Mouse (Mus musculus) embryonic facial prominence, embryonic 13.5 days (tissue): Measurements from ENCODE around the gene Cdh12. TPM values are rescaled to one million over a fixed set of nuclear protein-coding genes. Genes with fewer than 3 reads are reported as not detected.
"Not testable (repeated sequence)": the region's sequence is repeated elsewhere in the genome, so short reads cannot be mapped to it uniquely, and the experiment has no call there.

Source experiments
- ATAC-seq: fragments of 200-750 bp; cut with Nextera tagmentation; 2 replicates; pipeline ENCODE4 v1.8.0; 2017; ENCODE audit warnings: low read depth; ENCODE audit not compliant: insufficient number of reproducible peaks, insufficient read depth, low FRiP score, low TSS enrichment
- H3K27ac ChIP-seq: fragments of 300-500 bp; sonication (generic); 2 replicates; pipeline ENCODE4 v1.5.1; 2015; ENCODE audit warnings: moderate library complexity, mild to moderate bottlenecking, inconsistent platforms
- H3K27me3 ChIP-seq: fragments of 300-500 bp; sonication (generic); 2 replicates; pipeline ENCODE4 v1.6.1; 2015; ENCODE audit warnings: mild to moderate bottlenecking, inconsistent platforms
- H3K36me3 ChIP-seq: fragments of 300-500 bp; sonication (generic); 2 replicates; pipeline ENCODE4 v1.6.1; 2015; ENCODE audit warnings: mild to moderate bottlenecking, inconsistent platforms
- H3K4me1 ChIP-seq: fragments of 300-500 bp; sonication (generic); 2 replicates; pipeline ENCODE4 v1.6.1; 2015; ENCODE audit warnings: inconsistent platforms
- H3K4me2 ChIP-seq: fragments of 300-500 bp; sonication (generic); 2 replicates; pipeline ENCODE4 v1.6.1; 2015; ENCODE audit warnings: moderate library complexity, mild to moderate bottlenecking, inconsistent platforms
- H3K4me3 ChIP-seq: fragments of 300-500 bp; sonication (generic); 2 replicates; pipeline ENCODE4 v1.5.1; 2015; ENCODE audit warnings: mild to moderate bottlenecking, inconsistent platforms
- H3K9ac ChIP-seq: fragments of 300-500 bp; sonication (generic); 2 replicates; pipeline ENCODE4 v1.6.1; 2015; ENCODE audit warnings: mild to moderate bottlenecking, inconsistent platforms
- H3K9me3 ChIP-seq: fragments of 300-500 bp; sonication (generic); 2 replicates; pipeline ENCODE4 v1.6.1; 2016; ENCODE audit warnings: inconsistent platforms
- WGBS: fragments of 180-500 bp; shearing (Covaris S2); methylation state at CpG from one replicate; pipeline ENCODE4 v1.1.7; 2015; ENCODE audit warnings: mixed read lengths; 5-methylcytosine and 5-hydroxymethylcytosine counted together
- polyA plus RNA-seq: library from polyadenylated mRNA; unstranded; fragments of >200 nt; fragmentation: Nextera tagmentation; extraction: Ambion mirVana; gene quantifications from 2 replicates; pipeline ENCODE4 v1.2.1, GENCODE M21; 2015

Gene Cdh12
- polyA plus RNA-seq, 1 experiment from 2014 or later, result 0.98 TPM

DNA sequence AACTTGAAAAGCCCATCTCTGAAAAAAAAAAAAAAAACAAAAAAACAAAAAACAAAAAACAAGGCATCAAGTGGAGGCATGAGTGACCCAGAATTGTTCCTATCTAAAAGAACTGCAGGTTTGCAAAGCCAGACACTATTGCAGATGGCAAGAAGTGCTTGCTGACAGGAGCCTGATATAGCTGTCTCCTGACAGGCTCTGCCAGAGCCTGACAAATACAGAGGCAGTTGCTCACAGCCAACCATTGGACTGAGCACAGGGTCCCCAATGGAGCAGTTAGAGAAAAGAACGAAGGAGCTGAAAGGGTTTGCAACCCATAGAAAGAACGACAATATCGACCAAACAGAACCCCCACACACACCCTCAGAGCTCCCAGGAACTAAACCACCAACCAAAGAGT, 156.7 kb downstream of the Cdh12 start:
- not testable (repeated sequence) for H3K4me3 ChIP-seq, H3K36me3 ChIP-seq, H3K9ac ChIP-seq, H3K4me1 ChIP-seq, ATAC-seq, H3K27ac ChIP-seq, H3K4me2 ChIP-seq, H3K27me3 ChIP-seq, H3K9me3 ChIP-seq
- 84% methylated on average over 3 of the region's 3 CpGs for WGBS

DNA sequence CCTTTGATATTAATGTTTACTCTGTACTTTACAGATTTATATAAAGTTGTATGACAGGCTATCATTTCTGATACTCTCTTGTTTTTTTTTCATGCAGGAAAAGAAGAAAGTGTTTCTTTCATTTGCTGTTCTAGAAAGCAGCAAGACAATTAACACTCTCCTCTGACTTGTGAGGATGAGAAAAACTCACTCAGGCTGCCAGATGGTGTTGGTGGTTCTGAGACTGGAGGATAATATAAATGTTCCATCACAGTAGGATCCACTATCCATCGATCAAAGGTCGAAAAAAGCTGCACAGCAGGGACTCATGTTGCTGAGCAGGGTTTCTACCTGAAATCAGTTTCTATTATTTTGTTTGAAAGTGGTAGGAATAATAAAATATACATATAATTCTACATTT, 185.5 kb downstream of the Cdh12 start:
- 76% methylated on average over 2 of the region's 2 CpGs for WGBS
- H3K9me3 ChIP-seq, result no peaks in the 10 kb centered on the region
- H3K9ac ChIP-seq, result no peak overlapping the region
- no peak for ATAC-seq
- no peaks in the 10 kb centered on the region for H3K27me3 ChIP-seq
- no peak overlapping the region for H3K4me2 ChIP-seq
- no peaks in the 10 kb centered on the region for H3K36me3 ChIP-seq
- H3K4me1 ChIP-seq, result no peaks in the 10 kb centered on the region
- no peak overlapping the region for H3K27ac ChIP-seq
- no peak overlapping the region for H3K4me3 ChIP-seq

DNA sequence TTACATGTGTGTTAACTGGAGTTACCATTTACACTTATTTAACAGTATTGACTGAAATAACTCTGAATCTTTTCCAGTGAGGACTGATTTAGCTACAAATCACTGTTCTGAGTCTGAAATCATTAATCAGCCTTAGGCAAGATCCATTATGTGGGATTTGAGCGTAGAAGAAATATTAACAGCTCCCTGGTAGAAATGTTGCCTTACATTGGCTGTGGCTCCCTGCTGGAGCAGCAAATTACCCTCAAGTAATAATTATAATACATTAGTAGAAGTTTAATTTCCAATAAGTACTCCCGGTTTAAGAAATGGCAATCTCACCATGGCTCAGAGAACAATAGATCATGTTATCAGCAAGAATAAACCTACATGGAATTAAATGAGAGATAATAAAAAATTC, 190.1 kb downstream of the Cdh12 start:
- H3K9ac ChIP-seq, result no peak overlapping the region
- no peak overlapping the region for H3K4me3 ChIP-seq
- no peak overlapping the region for H3K4me2 ChIP-seq
- H3K36me3 ChIP-seq, result no peaks in the 10 kb centered on the region
- no peak for ATAC-seq
- H3K27me3 ChIP-seq, result no peaks in the 10 kb centered on the region
- H3K9me3 ChIP-seq, result no peaks in the 10 kb centered on the region
- no peaks in the 10 kb centered on the region for H3K4me1 ChIP-seq
- WGBS, result 77% methylated on average over 2 of the region's 2 CpGs
- no peak overlapping the region for H3K27ac ChIP-seq

DNA sequence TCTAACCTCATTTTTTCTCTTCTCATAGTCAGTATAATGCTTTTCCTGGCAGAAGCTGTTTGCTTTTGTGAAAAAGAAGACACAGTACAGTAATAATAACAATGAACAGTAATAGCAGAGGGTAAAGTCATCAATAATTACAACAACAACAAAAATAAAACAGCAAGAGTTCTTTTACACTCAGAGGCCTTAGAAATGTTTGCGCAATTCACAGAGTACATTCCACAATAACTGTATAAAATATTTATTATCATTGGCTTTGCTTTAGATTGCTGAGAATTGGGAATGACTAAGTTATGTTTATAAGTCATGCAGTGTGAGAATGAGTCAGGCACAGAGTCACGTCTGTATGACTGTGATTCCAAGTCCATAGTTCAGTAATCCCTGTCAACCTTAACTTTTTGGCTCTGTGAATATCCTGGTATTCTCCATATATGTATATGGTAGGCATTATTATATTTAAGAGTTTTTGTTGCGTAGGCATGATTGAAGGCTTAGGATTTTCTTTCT, 193.9 kb downstream of the Cdh12 start:
- no peak for ATAC-seq

DNA sequence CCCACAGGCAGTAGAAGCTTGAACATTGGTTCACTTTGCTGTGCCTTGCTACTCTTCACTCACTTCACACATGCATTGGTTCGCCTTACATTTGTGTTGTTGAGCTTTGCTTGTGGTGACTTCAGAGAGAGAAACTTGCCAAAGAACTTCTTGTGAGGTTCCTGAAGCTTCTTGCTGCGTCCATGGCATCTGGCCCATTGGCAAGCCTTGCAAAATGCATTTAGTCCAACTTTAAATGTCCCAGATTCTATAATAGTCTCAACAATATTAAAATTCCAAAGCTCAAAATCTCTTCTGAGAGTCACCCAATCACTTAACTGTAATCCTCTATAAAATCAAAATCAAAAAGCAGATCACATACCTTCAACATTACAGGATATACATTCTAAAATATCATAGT, 211.2 kb downstream of the Cdh12 start:
- WGBS, result 68% methylated on average over 2 of the region's 2 CpGs
- H3K27me3 ChIP-seq, result no peaks in the 10 kb centered on the region

More for the DNA sequence above, 193.9 kb downstream of the Cdh12 start:
- Histone ChIP-seq H3K9me3 (no peaks in the 10 kb centered on the region), H3K36me3 (no peaks in the 10 kb centered on the region), H3K27ac (no peak overlapping the region), H3K4me3 (no peak overlapping the region), H3K4me1 (no peaks in the 10 kb centered on the region), H3K4me2 (no peak overlapping the region), H3K9ac (no peak overlapping the region), H3K27me3 (no peaks in the 10 kb centered on the region)
- 90% methylated on average over 3 of the region's 3 CpGs for WGBS

DNA sequence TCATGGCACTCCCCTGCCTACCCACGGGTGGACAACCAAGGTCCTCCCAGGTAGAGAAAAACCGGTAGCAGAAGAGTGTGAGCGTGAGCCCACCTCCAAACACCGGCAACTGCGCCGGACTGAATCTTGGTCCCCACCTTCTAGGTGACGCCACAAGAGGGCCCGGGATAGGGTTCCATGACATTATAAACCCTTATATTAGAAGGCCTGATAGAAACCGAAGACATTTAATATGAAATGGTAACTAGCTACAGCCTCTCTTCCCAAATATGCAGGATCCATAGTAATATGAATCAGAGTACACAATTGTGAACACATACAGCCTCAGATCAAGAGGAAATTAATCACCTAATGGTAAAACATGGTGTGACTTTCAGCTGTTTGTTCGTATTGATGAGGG, 217.6 kb downstream of the Cdh12 start, which contains the start of gene Acot10:
Gene Acot10 (minus strand): TSS at position 101 of the 400 bp plus-strand sequence.
- H3K4me1 ChIP-seq, result no peaks in the 10 kb centered on the region
- ATAC-seq, result no peak
- WGBS, result 94% methylated on average over 10 of the region's 10 CpGs
- no peak within 1 kb of the TSS for H3K27ac ChIP-seq
- no peak within 1 kb of the TSS for H3K9ac ChIP-seq
- H3K36me3 ChIP-seq, result no peaks in the 10 kb centered on the region
- no peak within 1 kb of the TSS for H3K4me2 ChIP-seq
- H3K9me3 ChIP-seq, result no peaks in the 10 kb centered on the region
- no peaks in the 10 kb centered on the region for H3K27me3 ChIP-seq
- no peak within 1 kb of the TSS for H3K4me3 ChIP-seq

More for the DNA sequence above, 211.2 kb downstream of the Cdh12 start:
- ATAC-seq, result no peak
- Histone ChIP-seq H3K4me1 (no peaks in the 10 kb centered on the region), H3K4me2 (no peak overlapping the region), H3K27ac (no peak overlapping the region), H3K36me3 (no peaks in the 10 kb centered on the region), H3K4me3 (no peak overlapping the region), H3K9ac (no peak overlapping the region), H3K9me3 (no peaks in the 10 kb centered on the region)

DNA sequence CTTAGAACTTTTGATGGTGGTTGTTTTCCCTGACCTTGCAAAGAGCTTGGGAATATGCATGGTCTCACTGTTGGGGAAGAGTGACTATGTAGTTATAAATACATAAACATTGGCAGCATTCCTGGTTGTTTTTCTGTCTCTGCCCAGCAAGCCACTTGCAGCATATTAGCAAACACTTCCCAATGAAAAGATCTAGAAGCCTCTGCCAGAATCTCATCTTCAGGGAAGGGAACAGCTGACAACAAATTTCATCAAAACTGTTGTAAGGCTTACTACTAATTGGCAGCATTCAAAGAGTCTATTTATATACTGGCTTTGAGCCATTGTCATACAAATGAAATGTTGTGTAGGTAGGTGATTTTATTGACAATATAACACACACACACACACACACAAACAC, 218.3 kb downstream of the Cdh12 start:
- no peak for ATAC-seq
- H3K4me2 ChIP-seq, result no peak overlapping the region
- H3K4me3 ChIP-seq, result no peak overlapping the region
- no peak overlapping the region for H3K9ac ChIP-seq
- H3K27me3 ChIP-seq, result no peaks in the 10 kb centered on the region
- H3K4me1 ChIP-seq, result no peaks in the 10 kb centered on the region
- H3K27ac ChIP-seq, result no peak overlapping the region
- no peaks in the 10 kb centered on the region for H3K36me3 ChIP-seq
- no peaks in the 10 kb centered on the region for H3K9me3 ChIP-seq

DNA sequence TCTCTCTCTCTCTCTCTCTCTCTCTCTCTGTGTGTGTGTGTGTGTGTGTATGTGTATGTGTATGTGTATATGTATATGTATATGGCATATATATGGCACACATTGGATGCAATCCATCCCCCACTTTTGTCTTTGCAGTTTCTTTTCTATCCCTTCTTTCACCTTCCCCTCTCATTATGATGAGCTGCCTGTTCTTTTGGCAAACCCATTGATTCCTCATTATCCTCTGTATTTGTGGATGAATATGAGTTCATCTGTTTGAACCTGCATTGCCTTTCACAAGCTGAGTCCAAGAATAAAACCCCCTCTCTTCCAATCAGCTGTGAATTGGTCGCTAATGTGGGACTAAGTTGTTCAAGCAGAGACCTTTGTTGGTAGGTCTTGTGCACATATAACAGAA, 218.9 kb downstream of the Cdh12 start:
- Histone ChIP-seq H3K4me1 (no peaks in the 10 kb centered on the region), H3K27ac (no peak overlapping the region)
- no peak for ATAC-seq

DNA sequence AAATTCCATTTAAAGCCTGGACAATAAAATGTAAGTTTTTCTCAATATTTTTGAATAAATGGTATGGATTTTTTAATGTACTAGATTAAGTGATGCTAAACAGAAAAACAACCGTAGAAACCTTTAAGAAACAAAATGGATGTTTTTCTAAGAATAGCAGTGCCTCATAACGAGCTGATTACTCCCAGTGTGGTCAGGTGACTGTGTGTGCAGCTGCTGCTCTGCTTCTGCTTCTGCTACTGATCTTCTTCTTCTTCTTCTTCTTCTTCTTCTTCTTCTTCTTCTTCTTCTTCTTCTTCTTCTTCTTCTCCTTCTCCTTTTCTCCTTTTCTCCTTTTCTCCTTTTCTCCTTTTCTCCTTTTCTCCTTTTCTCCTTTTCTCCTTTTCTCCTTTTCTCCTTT, 220.4 kb downstream of the Cdh12 start:
- H3K9ac ChIP-seq, H3K27ac ChIP-seq, H3K4me2 ChIP-seq, H3K4me1 ChIP-seq, H3K9me3 ChIP-seq, H3K27me3 ChIP-seq, ATAC-seq, H3K36me3 ChIP-seq, H3K4me3 ChIP-seq: not testable (repeated sequence)
- WGBS, result 62% methylated on average over 2 of the region's 2 CpGs

More for the DNA sequence above, 218.9 kb downstream of the Cdh12 start:
- Histone ChIP-seq H3K4me2 (no peak overlapping the region), H3K4me3 (no peak overlapping the region), H3K9me3 (no peaks in the 10 kb centered on the region), H3K27me3 (no peaks in the 10 kb centered on the region), H3K36me3 (no peaks in the 10 kb centered on the region), H3K9ac (no peak overlapping the region)
- WGBS, result 67% methylated on average over 1 of the region's 1 CpGs

DNA sequence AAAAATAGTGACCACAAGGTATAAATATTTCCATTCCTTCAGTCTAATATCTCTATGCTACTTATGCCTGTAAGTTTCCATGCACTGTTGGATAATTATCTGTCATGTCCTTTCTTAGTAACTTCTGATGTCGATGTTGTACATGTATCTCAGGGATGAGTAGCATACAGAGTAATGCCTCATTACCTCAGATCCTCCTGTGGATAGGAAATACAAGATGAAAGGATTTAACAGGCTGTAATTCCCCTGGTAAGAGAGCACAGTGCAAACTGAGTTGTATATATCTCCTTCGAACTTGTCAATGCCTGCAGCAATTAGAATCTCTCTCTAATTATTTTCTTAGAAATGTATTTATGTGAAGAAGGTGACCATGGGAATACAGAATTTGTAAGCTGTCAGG, 233.7 kb downstream of the Cdh12 start:
- no peaks in the 10 kb centered on the region for H3K27me3 ChIP-seq
- H3K9ac ChIP-seq, result no peak overlapping the region
- no peak overlapping the region for H3K27ac ChIP-seq
- H3K9me3 ChIP-seq, result no peaks in the 10 kb centered on the region
- no peak overlapping the region for H3K4me3 ChIP-seq
- H3K4me1 ChIP-seq, result no peaks in the 10 kb centered on the region
- ATAC-seq, result no peak
- no peak overlapping the region for H3K4me2 ChIP-seq
- WGBS, result 72% methylated on average over 2 of the region's 2 CpGs
- no peaks in the 10 kb centered on the region for H3K36me3 ChIP-seq

DNA sequence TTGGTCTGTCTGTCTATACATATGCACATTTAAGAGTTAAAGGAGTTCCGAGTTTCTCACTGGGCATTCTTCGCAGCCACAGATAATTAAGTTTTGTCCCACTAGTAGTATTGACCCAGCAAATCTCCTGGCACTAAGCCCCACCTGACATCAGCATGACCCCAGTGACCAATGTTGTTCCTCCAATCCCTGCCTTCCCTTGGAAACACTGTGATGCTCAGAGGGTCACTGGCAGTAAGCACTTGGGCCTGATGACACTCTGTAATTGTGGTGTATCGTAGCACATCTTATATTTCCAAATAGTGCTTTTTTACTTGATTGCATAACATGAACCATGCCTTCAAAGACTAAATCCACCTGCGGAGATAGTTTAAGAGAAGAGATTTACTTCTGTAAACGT, 235.1 kb downstream of the Cdh12 start:
- H3K27ac ChIP-seq, result no peak overlapping the region
- WGBS, result 53% methylated on average over 5 of the region's 5 CpGs
- no peak for ATAC-seq
- H3K36me3 ChIP-seq, result no peaks in the 10 kb centered on the region
- H3K9ac ChIP-seq, result no peak overlapping the region
- no peaks in the 10 kb centered on the region for H3K9me3 ChIP-seq
- H3K4me2 ChIP-seq, result no peak overlapping the region
- no peak overlapping the region for H3K4me3 ChIP-seq
- H3K27me3 ChIP-seq, result no peaks in the 10 kb centered on the region
- no peaks in the 10 kb centered on the region for H3K4me1 ChIP-seq

DNA sequence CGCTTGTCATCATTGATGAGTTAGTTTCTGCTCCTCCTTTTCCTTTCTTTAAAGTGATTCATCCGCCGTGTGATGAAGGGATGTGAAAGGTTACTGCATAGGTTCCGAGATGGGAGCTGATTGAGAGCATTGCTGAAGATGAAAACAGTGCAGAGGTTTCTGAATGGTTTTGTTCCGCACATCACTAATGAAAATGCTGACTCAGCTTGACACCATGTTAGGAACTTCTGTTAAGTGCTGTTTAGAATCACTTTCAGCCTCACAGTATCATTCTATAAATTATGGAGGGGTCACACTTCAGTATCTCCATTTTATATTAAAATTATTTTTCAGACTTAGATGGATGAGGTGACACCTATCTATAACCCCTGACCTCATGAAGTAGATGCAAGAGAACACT, 247.2 kb downstream of the Cdh12 start:
- H3K4me3 ChIP-seq, result no peak overlapping the region
- H3K4me1 ChIP-seq, result no peaks in the 10 kb centered on the region
- ATAC-seq, result no peak
- no peak overlapping the region for H3K9ac ChIP-seq
- WGBS, result 81% methylated on average over 5 of the region's 5 CpGs
- no peaks in the 10 kb centered on the region for H3K9me3 ChIP-seq
- no peak overlapping the region for H3K4me2 ChIP-seq
- no peaks in the 10 kb centered on the region for H3K36me3 ChIP-seq
- H3K27me3 ChIP-seq, result no peaks in the 10 kb centered on the region
- no peak overlapping the region for H3K27ac ChIP-seq

DNA sequence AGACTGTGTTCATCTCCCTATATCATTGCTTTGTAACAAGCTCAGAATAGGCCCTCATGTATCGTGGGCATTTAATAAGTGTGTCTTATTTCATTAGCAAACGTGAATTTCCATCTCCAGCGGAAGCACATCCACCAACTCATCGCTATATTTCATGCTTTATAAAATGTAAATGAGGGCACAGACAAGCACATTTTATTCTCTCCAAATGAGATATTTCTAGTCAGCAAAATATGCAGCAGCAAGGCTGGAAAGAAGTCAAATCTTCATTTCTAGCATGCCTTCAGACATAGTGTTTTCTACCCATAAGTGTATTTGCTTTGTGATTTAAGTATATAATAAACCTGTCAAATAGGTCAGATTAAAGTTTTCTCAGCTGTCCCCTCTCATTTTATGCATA, 262.8 kb downstream of the Cdh12 start:
- ATAC-seq, result no peak
- Histone ChIP-seq H3K4me1 (no peaks in the 10 kb centered on the region), H3K9ac (no peak overlapping the region), H3K4me2 (no peak overlapping the region), H3K27me3 (no peaks in the 10 kb centered on the region), H3K27ac (no peak overlapping the region), H3K9me3 (no peaks in the 10 kb centered on the region), H3K36me3 (no peaks in the 10 kb centered on the region), H3K4me3 (no peak overlapping the region)
- 69% methylated on average over 4 of the region's 4 CpGs for WGBS
